ENCODE assay signal across 21 mouse cellular contexts in the genomic region with DNA sequence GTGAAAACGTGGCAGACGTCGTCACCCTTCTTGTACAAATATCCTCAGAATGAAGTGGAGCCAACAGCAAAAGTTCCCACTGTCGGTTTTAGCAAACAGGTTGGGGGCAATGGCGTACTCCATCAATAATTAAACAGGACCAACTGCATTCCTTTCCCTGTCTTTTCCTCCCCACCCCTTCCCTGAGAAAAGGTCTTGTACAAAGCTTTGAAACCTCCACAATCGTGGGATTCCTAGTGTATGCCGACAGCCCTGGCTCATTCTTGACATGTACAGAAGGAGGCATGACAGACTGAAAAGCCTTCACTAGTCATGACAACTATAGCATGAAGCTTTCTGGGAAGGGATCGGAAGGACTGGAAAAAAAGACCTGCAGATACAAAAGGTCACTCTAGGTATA. TPM values are rescaled to one million over a fixed set of nuclear protein-coding genes. Genes with fewer than 3 reads are reported as not detected.
"Had no signal": no experiment of that assay in that cellular context is flagged by ENCODE, and none has a peak within 500 bp of the region (broad histone marks: within the 10 kb centered on the region; RNA-seq: fewer than 3 reads in every experiment).

No protein-coding gene starts in this region.

- H3K9me3 ChIP-seq: intestine, embryonic 15.5 days; liver, embryonic 13.5 days; midbrain, embryonic 10.5 days; neural tube, embryonic 13.5 days had no signal

- H3K9ac ChIP-seq: hindbrain, embryonic 14.5 days; intestine, embryonic 15.5 days; liver, embryonic 13.5 days; liver, postnatal 0 days; neural tube, embryonic 13.5 days had no signal

- H3K27me3 ChIP-seq: intestine, embryonic 15.5 days; liver, embryonic 13.5 days; neural tube, embryonic 13.5 days had no signal

- H3K4me1 ChIP-seq: intestine, embryonic 15.5 days; liver, embryonic 13.5 days; midbrain, embryonic 10.5 days; neural tube, embryonic 13.5 days had no signal

- H3K27ac ChIP-seq: hindbrain, embryonic 14.5 days; intestine, embryonic 15.5 days; left cerebral cortex, adult 2 months; liver, embryonic 13.5 days; midbrain, embryonic 10.5 days; neural tube, embryonic 13.5 days had no signal

- ATAC-seq: intestine, embryonic 15.5 days; liver, postnatal 0 days had no signal

- H3K4me3 ChIP-seq: intestine, embryonic 15.5 days; left cerebral cortex, adult 2 months; liver, embryonic 13.5 days; midbrain, embryonic 10.5 days; neural tube, embryonic 13.5 days had no signal

- H3K4me2 ChIP-seq: hindbrain, embryonic 14.5 days; intestine, embryonic 15.5 days; liver, embryonic 13.5 days; neural tube, embryonic 13.5 days had no signal

- DNase-seq: kidney, adult 2 months; kidney, postnatal 25 days; liver; liver, embryonic 13.5 days; liver, postnatal 0 days; midbrain, embryonic 14.5 days; retina, postnatal 1 day; right cerebral cortex, postnatal 14 days; thymus, adult 18-20 months; thymus, postnatal 14 days had no signal

RNA-seq across cellular contexts. Expression of a gene that starts 46.4 kb away (rescaled TPM):
- total RNA-seq: layer of hippocampus, postnatal 25 days; left cerebral cortex, postnatal 14 days; megakaryocyte, adult 5-6 weeks; monocyte, adult 5-6 weeks had no signal
- polyA plus RNA-seq: kidney, adult 2 months; kidney, embryonic 16.5 days; midbrain, embryonic 14.5 days; neural tube, embryonic 13.5 days; spleen, adult 2 months had no signal
